In the genomic region with DNA sequence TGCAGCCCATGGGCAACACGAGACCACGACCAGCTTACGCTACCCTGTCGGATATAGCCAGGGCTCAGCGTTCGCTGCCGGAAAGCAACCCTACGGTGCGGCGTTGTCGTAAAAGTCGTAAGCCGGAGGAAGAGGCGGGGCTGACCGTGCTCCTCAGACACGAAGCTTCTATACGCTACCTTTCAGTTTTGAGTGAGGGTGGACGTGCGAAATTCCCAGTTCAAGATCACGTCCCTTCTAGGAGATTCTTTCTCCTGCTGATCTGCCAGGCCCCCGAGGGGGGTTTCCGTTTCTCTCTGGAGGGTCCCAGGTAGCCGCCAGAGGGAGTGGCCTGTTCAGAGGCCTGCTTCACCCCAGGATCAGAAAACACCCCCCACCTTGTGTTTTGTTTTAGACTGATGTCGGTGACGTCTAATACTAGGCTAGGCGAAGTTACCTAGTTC, we compare ENCODE assay signal across 8 mouse cellular contexts. TPM values are rescaled to one million over a fixed set of nuclear protein-coding genes. Genes with fewer than 3 reads are reported as not detected.
DNase-seq lines count a peak whose midpoint lies in the region; ATAC-seq and TF ChIP-seq lines count a peak whose summit lies in the region.

Gene Hax1, minus strand, starts transcription at position 169 of the 443 bp plus-strand sequence.

- peak; percentile 92 for ATAC-seq in forebrain, embryonic 11.5 days (replicated peaks; ENCODE audit: low FRiP score)
- peak; percentile 95 for ATAC-seq in heart, embryonic 16.5 days (replicated peaks; ENCODE audit: extremely low read depth, insufficient read depth, low FRiP score)
- peak; percentile 95 for ATAC-seq in liver, embryonic 15.5 days (ENCODE audit: insufficient read depth)
- peak; percentile 94 for ATAC-seq in neural tube, embryonic 12.5 days (ENCODE audit: low FRiP score, low read depth)

- TF ChIP-seq RAD21 in CH12.LX (IDR thresholded peaks at IDR 0.05; ENCODE audit: low read depth, low read length): no peak

- peak; percentile 92 for TF ChIP-seq POLR2A in CH12.LX (IDR thresholded peaks at IDR 0.05; ENCODE audit: low read depth, low read length)

- dilution Hi-C loops in CH12.LX (cut with MboI; ENCODE audit: extremely low pct_ligation_motif_present, extremely low pct_unique_long_range_greater_than_20kb, low sequenced_read_pairs): no loop called here

- DNase-seq in CH12.LX (ENCODE audit: extremely low read depth): peak; percentile 94
- peak; percentile 91 for DNase-seq in c-Kit-positive CD71-positive TER-119-negative erythroid progenitor cells, embryonic 14.5 days (ENCODE audit: low read depth)
- DNase-seq in forebrain, embryonic 11.5 days (ENCODE audit: low spot score): peak; percentile 94
- peak; percentile 96 for DNase-seq in kidney, postnatal 36 days
- peak; percentile 96 for DNase-seq in telencephalon, adult 2 months (ENCODE audit: low read depth, low spot score)

- H3K9ac ChIP-seq in CH12.LX (ENCODE audit: insufficient read depth, low read depth): peak within 1 kb of the TSS; percentile 99
- H3K9ac ChIP-seq in forebrain, embryonic 11.5 days (ENCODE audit: low read length): peak within 1 kb of the TSS; percentile 64
- peak within 1 kb of the TSS; percentile 79 for H3K9ac ChIP-seq in heart, embryonic 16.5 days (ENCODE audit: low read length)
- peak within 1 kb of the TSS; percentile 75 for H3K9ac ChIP-seq in liver, embryonic 15.5 days
- peak within 1 kb of the TSS; percentile 78 for H3K9ac ChIP-seq in neural tube, embryonic 12.5 days

- H3K4me2 ChIP-seq in CH12.LX (ENCODE audit: insufficient read depth, low read depth, poor library complexity, severe bottlenecking): peak within 1 kb of the TSS; percentile 97
- H3K4me2 ChIP-seq in forebrain, embryonic 11.5 days (ENCODE audit: low read depth, low read length, severe bottlenecking): peak within 1 kb of the TSS; percentile 82
- H3K4me2 ChIP-seq in heart, embryonic 16.5 days (ENCODE audit: low read depth, low read length): peak within 1 kb of the TSS; percentile 84
- H3K4me2 ChIP-seq in liver, embryonic 15.5 days: peak within 1 kb of the TSS; percentile 89
- H3K4me2 ChIP-seq in neural tube, embryonic 12.5 days (replicated peaks): peak within 1 kb of the TSS; percentile 91

- TF ChIP-seq CTCF in CH12.LX (conservative IDR thresholded peaks at IDR 0.05 in 1 of 2, IDR thresholded peaks at IDR 0.05 in 1 of 2; ENCODE audit: low read depth in 2 of 2, low read length in 2 of 2): no peak

- peaks cover 25% of the 10 kb centered on the region for H3K79me2 ChIP-seq in CH12.LX (replicated peaks; ENCODE audit: control insufficient read depth, extremely low read depth, insufficient read depth, poor library complexity, severe bottlenecking)

- in situ Hi-C loops in CH12.LX (cut with MboI; ENCODE audit: low pct_ligation_motif_present, low pct_unique_long_range_greater_than_20kb, low sequenced_read_pairs): no loop called here

- WGBS in forebrain, embryonic 11.5 days: under 1% methylated on average over 26 of the region's 26 CpGs
- WGBS in heart, embryonic 16.5 days: under 1% methylated on average over 26 of the region's 26 CpGs
- under 1% methylated on average over 26 of the region's 26 CpGs for WGBS in liver, embryonic 15.5 days (ENCODE audit: insufficient replicate concordance)
- WGBS in neural tube, embryonic 12.5 days: 0% methylated on average over 26 of the region's 26 CpGs

- H3K27me3 ChIP-seq in CH12.LX (replicated peaks): no peaks in the 10 kb centered on the region
- H3K27me3 ChIP-seq in forebrain, embryonic 11.5 days (ENCODE audit: control insufficient read depth, insufficient read depth, low read length): no peaks in the 10 kb centered on the region
- H3K27me3 ChIP-seq in heart, embryonic 16.5 days (ENCODE audit: control insufficient read depth, insufficient read depth, low read length): no peaks in the 10 kb centered on the region
- no peaks in the 10 kb centered on the region for H3K27me3 ChIP-seq in liver, embryonic 15.5 days
- no peaks in the 10 kb centered on the region for H3K27me3 ChIP-seq in neural tube, embryonic 12.5 days (replicated peaks)

- H3K4me3 ChIP-seq in CH12.LX (replicated peaks in 1 of 3; ENCODE audit: low read depth in 2 of 3, low read length in 2 of 3, poor library complexity in 1 of 3): peak within 1 kb of the TSS; percentile 87 to 99 (median 94)
- H3K4me3 ChIP-seq in forebrain, embryonic 11.5 days (ENCODE audit: low read depth, low read length): peak within 1 kb of the TSS; percentile 70
- H3K4me3 ChIP-seq in heart, embryonic 16.5 days (ENCODE audit: low read length): peak within 1 kb of the TSS; percentile 68
- peak within 1 kb of the TSS; percentile 75 for H3K4me3 ChIP-seq in liver, embryonic 15.5 days (replicated peaks)
- H3K4me3 ChIP-seq in neural tube, embryonic 12.5 days: peak within 1 kb of the TSS; percentile 69

- no peaks in the 10 kb centered on the region for H3K9me3 ChIP-seq in CH12.LX (replicated peaks; ENCODE audit: low read length)
- no peaks in the 10 kb centered on the region for H3K9me3 ChIP-seq in forebrain, embryonic 11.5 days (ENCODE audit: control insufficient read depth, low read length)
- no peaks in the 10 kb centered on the region for H3K9me3 ChIP-seq in heart, embryonic 16.5 days (replicated peaks; ENCODE audit: control insufficient read depth, low read length)
- no peaks in the 10 kb centered on the region for H3K9me3 ChIP-seq in liver, embryonic 15.5 days (replicated peaks)
- H3K9me3 ChIP-seq in neural tube, embryonic 12.5 days: no peaks in the 10 kb centered on the region

- TF ChIP-seq EP300 in CH12.LX (IDR thresholded peaks at IDR 0.05; ENCODE audit: low read length): no peak

- peak within 1 kb of the TSS; percentile 82 for H3K27ac ChIP-seq in CH12.LX (ENCODE audit: insufficient read depth, low read depth)
- H3K27ac ChIP-seq in forebrain, embryonic 11.5 days (ENCODE audit: low read depth, low read length): peak within 1 kb of the TSS; percentile 39; the same call in 1 of the 2 replicates
- peak within 1 kb of the TSS; percentile 87 for H3K27ac ChIP-seq in heart, embryonic 16.5 days (ENCODE audit: low read length)
- peak within 1 kb of the TSS; percentile 84 for H3K27ac ChIP-seq in liver, embryonic 15.5 days (replicated peaks)
- peak within 1 kb of the TSS; percentile 63 for H3K27ac ChIP-seq in neural tube, embryonic 12.5 days

- H3K36me3 ChIP-seq in CH12.LX (replicated peaks in 1 of 2; ENCODE audit: control insufficient read depth in 1 of 2, insufficient read depth in 1 of 2, low read length in 1 of 2): peaks cover 47 to 61% of the 10 kb centered on the region in 2 experiments
- H3K36me3 ChIP-seq in forebrain, embryonic 11.5 days (ENCODE audit: control insufficient read depth, insufficient read depth, low read length): peaks cover 4% of the 10 kb centered on the region; the same call in 1 of the 2 replicates
- H3K36me3 ChIP-seq in heart, embryonic 16.5 days (ENCODE audit: control insufficient read depth, insufficient read depth): peaks cover 29% of the 10 kb centered on the region
- peaks cover 51% of the 10 kb centered on the region for H3K36me3 ChIP-seq in liver, embryonic 15.5 days (replicated peaks)
- H3K36me3 ChIP-seq in neural tube, embryonic 12.5 days: peaks cover 42% of the 10 kb centered on the region

- H3K4me1 ChIP-seq in CH12.LX (ENCODE audit: control insufficient read depth in 1 of 2, insufficient read depth in 2 of 2): peaks cover 0 to 22% of the 10 kb centered on the region in 2 experiments; a peak in 2 of 4 replicates
- no peaks in the 10 kb centered on the region for H3K4me1 ChIP-seq in forebrain, embryonic 11.5 days (replicated peaks; ENCODE audit: control insufficient read depth, insufficient read depth, low read length)
- peaks cover 6% of the 10 kb centered on the region for H3K4me1 ChIP-seq in heart, embryonic 16.5 days (ENCODE audit: control insufficient read depth, insufficient read depth, low read length)
- peaks cover 25% of the 10 kb centered on the region for H3K4me1 ChIP-seq in liver, embryonic 15.5 days (replicated peaks)
- H3K4me1 ChIP-seq in neural tube, embryonic 12.5 days: peaks cover 17% of the 10 kb centered on the region

TF ChIP-seq in CH12.LX, 34 proteins besides CTCF, POLR2A, EP300 and RAD21 (continues in another document):
- TF ChIP-seq JUND (conservative IDR thresholded peaks at IDR 0.05; ENCODE audit: low read depth, low read length) (no peak), MAFK (IDR thresholded peaks at IDR 0.05; ENCODE audit: insufficient replicate concordance, low read length) (no peak), UBTF (IDR thresholded peaks at IDR 0.05; ENCODE audit: low read depth, low read length) (no peak), HCFC1 (IDR thresholded peaks at IDR 0.05; ENCODE audit: low read depth, low read length) (peak; percentile 84), USF1 (IDR thresholded peaks at IDR 0.05; ENCODE audit: low read depth, low read length) (no peak), TCF12 (IDR thresholded peaks at IDR 0.05; ENCODE audit: low read depth, low read length) (peak; percentile 91), MXI1 (IDR thresholded peaks at IDR 0.05; ENCODE audit: low read depth, low read length) (peak; percentile 61; the same call in 1 of the 2 replicates), ETS1 (conservative IDR thresholded peaks at IDR 0.05; ENCODE audit: low read depth, low read length) (no peak), KAT2A (IDR thresholded peaks at IDR 0.05; ENCODE audit: insufficient replicate concordance, low read length) (peak; percentile 74; the same call in 1 of the 2 replicates), ZNF384 (IDR thresholded peaks at IDR 0.05; ENCODE audit: low read depth, low read length) (no peak), MAX (IDR thresholded peaks at IDR 0.05; ENCODE audit: low read length) (peak; percentile 30; the same call in 1 of the 2 replicates), IRF4 (IDR thresholded peaks at IDR 0.05; ENCODE audit: low read depth, low read length) (no peak; the same call in 1 of the 2 replicates), ZC3H11A (IDR thresholded peaks at IDR 0.05; ENCODE audit: low read depth, low read length) (no peak), CHD1 (IDR thresholded peaks at IDR 0.05; ENCODE audit: low read depth, low read length) (no peak), RCOR1 (conservative IDR thresholded peaks at IDR 0.05; ENCODE audit: low read depth, low read length) (no peak), USF2 (conservative IDR thresholded peaks at IDR 0.05; ENCODE audit: low read depth, low read length) (no peak), PAX5 (IDR thresholded peaks at IDR 0.05; ENCODE audit: low read length) (no peak), E2F4 (IDR thresholded peaks at IDR 0.05; ENCODE audit: insufficient replicate concordance, low read depth, low read length) (no peak)

RNA-seq across cellular contexts. Expression of gene Hax1, which starts in this region (rescaled TPM):
- total RNA-seq in CH12.LX (2012; rRNA removed) (268 and 353 TPM in 2 replicates), CH12.LX (2014; rRNA removed) (294 and 302 TPM in 2 replicates)
- polyA plus RNA-seq in CH12.LX (2012; ENCODE audit: insufficient read length, low read depth): 304 and 319 TPM in 2 replicates
- 168 and 174 TPM in 2 replicates for polyA plus RNA-seq in forebrain, embryonic 11.5 days (2014; fragmentation: Nextera tagmentation; extraction: Ambion mirVana)
- 82.6 and 89.5 TPM in 2 replicates for polyA plus RNA-seq in heart, embryonic 16.5 days (2015; fragmentation: Nextera tagmentation; extraction: Ambion mirVana)
- 118 and 124 TPM in 2 replicates for polyA plus RNA-seq in liver, embryonic 15.5 days (2015; fragmentation: Nextera tagmentation; extraction: Ambion mirVana)
- 137 and 139 TPM in 2 replicates for polyA plus RNA-seq in neural tube, embryonic 12.5 days (2016; fragmentation: Nextera tagmentation; extraction: Ambion mirVana)

Comparison
In these comparisons a context has a peak if more than half of its experiments do, and no peak if none do; other contexts are left out.
1. Peak in every context shown above with its lines: DNase-seq, ATAC-seq, H3K4me3 ChIP-seq and H3K27ac ChIP-seq.